Comparison of ENCODE assay signal across 8 mouse cellular contexts in genomic region chr19:46039478-46039877, GRCm38 (mm10). TPM values are rescaled to one million over a fixed set of nuclear protein-coding genes. Genes with fewer than 3 reads are reported as not detected.
DNase-seq lines count a peak whose midpoint lies in the region; ATAC-seq and TF ChIP-seq lines count a peak whose summit lies in the region.

No protein-coding gene starts in this region.

- DNase-seq in G1E (ENCODE audit: low spot score) = peak; percentile 95
- peak; percentile 81 for DNase-seq in cerebellum, adult 11 months
- DNase-seq in forebrain, embryonic 14.5 days (ENCODE audit: low spot score) = peak; percentile 97
- DNase-seq in heart, postnatal 25 days (ENCODE audit: low spot score) = peak; percentile 83
- peak; percentile 67 to 70 for DNase-seq in layer of hippocampus, adult 8-10 months (ENCODE audit: low spot score in 2 of 2)
- peak; percentile 95 for DNase-seq in lung, postnatal 10 days
- peak; percentile 92 for DNase-seq in ovary, postnatal 36 days (ENCODE audit: low spot score)
- peak; percentile 96 for DNase-seq in thymus, postnatal 25 days

- peak overlapping the region; percentile 88 for H3K4me3 ChIP-seq in G1E (ENCODE audit: low read depth, low read length)
- H3K4me3 ChIP-seq in forebrain, embryonic 14.5 days (ENCODE audit: low read depth, low read length) = peak overlapping the region; percentile 78

- peaks cover 84% of the 10 kb centered on the region for H3K4me1 ChIP-seq in G1E (ENCODE audit: insufficient read depth, low read depth, low read length)
- H3K4me1 ChIP-seq in forebrain, embryonic 14.5 days (ENCODE audit: control insufficient read depth, insufficient read depth, low read length) = peaks cover 45% of the 10 kb centered on the region

- WGBS in forebrain, embryonic 14.5 days = under 1% methylated on average over 21 of the region's 30 CpGs

- intact Hi-C loops in heart, postnatal 25 days (cut with DNase I) = loop anchor here (5.0 kb wide), 1 partner anchor 42 kb away; the partner anchor contains the start of gene Armh3

- no peaks in the 10 kb centered on the region for H3K9me3 ChIP-seq in G1E (replicated peaks)
- no peaks in the 10 kb centered on the region for H3K9me3 ChIP-seq in forebrain, embryonic 14.5 days (replicated peaks; ENCODE audit: control insufficient read depth, low read length)

- peak overlapping the region; percentile 98 for H3K9ac ChIP-seq in forebrain, embryonic 14.5 days (ENCODE audit: low read length)

- ATAC-seq in G1E (ENCODE audit: extremely low read depth, insufficient number of reproducible peaks, low FRiP score, poor library complexity, severe bottlenecking) = peak; percentile 67
- ATAC-seq in forebrain, embryonic 14.5 days = peak; percentile 76

- H3K27ac ChIP-seq in forebrain, embryonic 14.5 days (ENCODE audit: low read depth, low read length) = peak overlapping the region; percentile 96

- H3K27me3 ChIP-seq in G1E (ENCODE audit: insufficient read depth, low read length) = no peaks in the 10 kb centered on the region
- H3K27me3 ChIP-seq in forebrain, embryonic 14.5 days (replicated peaks; ENCODE audit: control insufficient read depth, insufficient read depth, low read length) = no peaks in the 10 kb centered on the region

- no peak for TF ChIP-seq CTCF in G1E (IDR thresholded peaks at IDR 0.05; ENCODE audit: low read depth, low read length)

- peak overlapping the region; percentile 100 for H3K4me2 ChIP-seq in forebrain, embryonic 14.5 days (ENCODE audit: low read length)

- peaks cover 66% of the 10 kb centered on the region for H3K36me3 ChIP-seq in G1E (replicated peaks)
- peaks cover 23% of the 10 kb centered on the region for H3K36me3 ChIP-seq in forebrain, embryonic 14.5 days (ENCODE audit: control insufficient read depth, insufficient read depth, low read length)

RNA-seq across cellular contexts. Expression of gene Pprc1, which starts 5.2 kb away (rescaled TPM):
- total RNA-seq in G1E (2014; fragmentation: Nextera tagmentation) (72.0 and 132 TPM in 2 replicates), G1E (2017) (9.8 and 11.8 TPM in 2 replicates)
- 54.8 and 73.3 TPM in 2 replicates for polyA plus RNA-seq in G1E (2012)
- 24.1 and 29.8 TPM in 2 replicates for polyA plus RNA-seq in forebrain, embryonic 14.5 days (2014; fragmentation: Nextera tagmentation; extraction: Ambion mirVana)
- total RNA-seq in heart, postnatal 25 days (2021) = 10 to 100 TPM; 14.0 to 14.9 TPM
- 10 to 100 TPM; 26.4 to 34.8 (median 32.4) TPM for total RNA-seq in layer of hippocampus, adult 8-10 months (2022)

RNA-seq across cellular contexts. Expression of gene Ldb1, which starts 5.5 kb away (rescaled TPM):
- total RNA-seq in G1E (2014; fragmentation: Nextera tagmentation) (145 and 160 TPM in 2 replicates), G1E (2017) (68.6 and 76.6 TPM in 2 replicates)
- 405 and 501 TPM in 2 replicates for polyA plus RNA-seq in G1E (2012)
- polyA plus RNA-seq in forebrain, embryonic 14.5 days (2014; fragmentation: Nextera tagmentation; extraction: Ambion mirVana) = 107 and 116 TPM in 2 replicates
- total RNA-seq in heart, postnatal 25 days (2021) = 10 to 100 TPM; 40.3 to 44.7 TPM
- total RNA-seq in layer of hippocampus, adult 8-10 months (2022) = 100 to 1,000 TPM; 109 to 123 (median 120) TPM

RNA-seq across cellular contexts. Expression of gene Hps6, which starts 36.2 kb away (rescaled TPM):
- total RNA-seq in G1E (2014; fragmentation: Nextera tagmentation) (1.9 and 4.1 TPM in 2 replicates), G1E (2017) (7.6 and 8.0 TPM in 2 replicates)
- 15.0 and 16.4 TPM in 2 replicates for polyA plus RNA-seq in G1E (2012)
- 0.98 and 1.4 TPM in 2 replicates for polyA plus RNA-seq in forebrain, embryonic 14.5 days (2014; fragmentation: Nextera tagmentation; extraction: Ambion mirVana)
- 1 to 10 TPM; 6.2 to 7.0 TPM for total RNA-seq in heart, postnatal 25 days (2021)
- 1 to 10 TPM; 6.1 to 8.8 (median 8.2) TPM for total RNA-seq in layer of hippocampus, adult 8-10 months (2022)

RNA-seq across cellular contexts. Expression of gene Nolc1, which starts 36.2 kb away (rescaled TPM):
- total RNA-seq in G1E (2014; fragmentation: Nextera tagmentation) (116 and 130 TPM in 2 replicates), G1E (2017) (121 and 153 TPM in 2 replicates)
- polyA plus RNA-seq in G1E (2012) = 145 and 147 TPM in 2 replicates
- polyA plus RNA-seq in forebrain, embryonic 14.5 days (2014; fragmentation: Nextera tagmentation; extraction: Ambion mirVana) = 67.2 and 73.6 TPM in 2 replicates
- total RNA-seq in heart, postnatal 25 days (2021) = 10 to 100 TPM; 14.9 to 16.6 TPM
- total RNA-seq in layer of hippocampus, adult 8-10 months (2022) = 10 to 100 TPM; 44.8 to 51.0 (median 47.7) TPM

RNA-seq across cellular contexts. Expression of gene Armh3, which starts 41.2 kb away (rescaled TPM):
- 13.0 and 22.0 TPM in 2 replicates for total RNA-seq in G1E (2014; fragmentation: Nextera tagmentation)
- total RNA-seq in G1E (2017) = 6.7 and 7.1 TPM in 2 replicates
- 1.6 and 1.9 TPM in 2 replicates for polyA plus RNA-seq in G1E (2012)
- 17.0 and 19.4 TPM in 2 replicates for polyA plus RNA-seq in forebrain, embryonic 14.5 days (2014; fragmentation: Nextera tagmentation; extraction: Ambion mirVana)
- total RNA-seq in heart, postnatal 25 days (2021) = 10 to 100 TPM; 14.8 to 16.0 TPM
- 10 to 100 TPM; 18.4 to 24.1 (median 22.3) TPM for total RNA-seq in layer of hippocampus, adult 8-10 months (2022)

Comparison
In these comparisons a context has a peak if more than half of its experiments do, and no peak if none do; other contexts are left out.
1. Peak in every context shown above with its lines: DNase-seq, ATAC-seq, H3K4me3 ChIP-seq and H3K27ac ChIP-seq.